Mouse (Mus musculus) central nervous system, embryonic 11.5 days (tissue): ENCODE measurements around the gene Wnt6. TPM values are rescaled to one million over a fixed set of nuclear protein-coding genes. Genes with fewer than 3 reads are reported as not detected.

ENCODE experiments used
- polyA plus RNA-seq: library from polyadenylated mRNA; depleted of rRNA; stranded (reverse); fragments of >200 nt; gene quantifications from 2 replicates; pipeline ENCODE4 v1.2.3, GENCODE M21; 2012; rRNA removed

The Wnt6 gene
- 4.7 and 7.1 TPM in 2 replicates for polyA plus RNA-seq

DNA sequence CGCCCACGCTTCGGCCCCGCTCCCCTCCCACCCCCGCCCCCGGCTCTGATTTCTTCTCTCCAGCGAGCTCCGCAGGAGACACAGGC, at the start of gene Wnt6:
Gene Wnt6, plus strand, starts transcription at position 48 of the 86 bp plus-strand sequence.

DNA sequence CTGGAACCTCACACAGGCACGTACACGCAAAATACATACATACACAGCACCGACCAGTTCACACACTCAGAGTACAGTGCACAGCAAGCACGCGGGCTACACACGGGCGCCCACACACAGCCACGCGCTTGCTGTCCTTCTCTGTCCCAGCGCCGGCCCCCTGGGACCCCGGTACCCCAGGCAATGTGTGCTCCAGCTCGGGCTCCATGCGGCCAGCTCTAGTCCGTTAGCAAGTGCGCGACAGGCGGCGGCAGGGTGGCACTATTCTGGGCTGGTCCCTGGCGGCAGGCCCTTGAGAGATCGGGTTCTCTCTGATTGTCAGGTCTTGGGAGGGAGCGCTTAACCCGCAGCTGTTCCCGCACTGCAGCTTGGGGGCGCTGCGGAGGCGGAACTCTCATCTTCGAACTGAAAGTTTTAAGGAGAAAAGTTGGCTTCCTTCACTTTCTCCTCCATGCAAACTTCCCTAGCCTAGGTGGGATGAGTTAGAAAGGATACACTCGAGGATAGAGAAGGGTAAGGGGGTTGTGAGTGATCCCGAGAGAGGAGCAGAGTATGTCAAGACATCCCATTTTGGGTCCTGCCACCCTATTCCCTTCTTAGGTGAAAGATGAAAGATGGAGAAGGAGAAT, 22.9 kb upstream of the Wnt6 start, which contains the start of gene Prkag3:
Gene Prkag3, minus strand, starts transcription at position 579 of the 629 bp plus-strand sequence.

DNA sequence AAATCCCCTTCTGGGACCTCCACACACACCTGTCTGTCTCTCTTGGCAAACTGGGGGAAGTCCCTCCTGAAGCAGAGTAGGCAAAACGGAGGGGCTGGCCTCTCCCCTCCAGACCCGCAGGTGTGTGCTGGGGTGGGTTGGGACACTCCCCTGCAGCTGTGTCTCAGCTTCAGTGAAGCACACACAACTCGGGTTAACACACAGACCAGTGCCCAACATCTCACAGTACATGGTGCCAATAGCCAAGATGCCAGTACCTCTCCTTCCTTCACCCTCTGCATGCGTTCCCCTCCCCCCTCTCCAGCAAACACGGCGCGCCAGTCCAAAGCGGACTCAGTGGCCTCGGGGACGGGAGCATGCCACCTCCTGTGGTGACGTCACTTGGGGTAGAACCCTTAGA, 19.6 kb downstream of the Wnt6 start, which contains the start of gene Wnt10a:
Gene Wnt10a, plus strand, starts transcription at position 268 of the 400 bp plus-strand sequence.

Other genes with a start within 250 kb of the Wnt6 start
- gene Plcd4, start 229.0 kb upstream of the Wnt6 start, polyA plus RNA-seq, result 0.37 and 0.67 TPM in 2 replicates
- gene Usp37, start 227.6 kb upstream of the Wnt6 start, polyA plus RNA-seq, result 15.2 and 20.2 TPM in 2 replicates
- gene Zfp142, start 183.6 kb upstream of the Wnt6 start, polyA plus RNA-seq, result 12.1 and 21.0 TPM in 2 replicates
- gene Bcs1l, start 183.6 kb upstream of the Wnt6 start, polyA plus RNA-seq, result 16.8 and 17.9 TPM in 2 replicates
- 82.2 and 101 TPM in 2 replicates for gene Rnf25, start 170.5 kb upstream of the Wnt6 start, polyA plus RNA-seq
- 14.3 and 14.7 TPM in 2 replicates for gene Stk36, start 170.4 kb upstream of the Wnt6 start, polyA plus RNA-seq
- 47.9 and 54.3 TPM in 2 replicates for gene Ttll4, start 110.1 kb upstream of the Wnt6 start, polyA plus RNA-seq
- 9.7 and 9.9 TPM in 2 replicates for gene Cyp27a1, start 58.3 kb upstream of the Wnt6 start, polyA plus RNA-seq
- gene Prkag3, start 22.7 kb upstream of the Wnt6 start, polyA plus RNA-seq, result 0.29 and 0.35 TPM in 2 replicates
- gene Wnt10a, start 19.6 kb downstream of the Wnt6 start, polyA plus RNA-seq, result 0.70 and 0.94 TPM in 2 replicates
- 14.2 and 25.9 TPM in 2 replicates for gene Cdk5r2, start 83.0 kb downstream of the Wnt6 start, polyA plus RNA-seq
- 0.19 and 0.43 TPM in 2 replicates for gene Fev, start 113.5 kb downstream of the Wnt6 start, polyA plus RNA-seq
- gene Cryba2, start 121.3 kb downstream of the Wnt6 start, polyA plus RNA-seq, result 0.14 and 0.42 TPM in 2 replicates
- gene Cfap65, start 163.7 kb downstream of the Wnt6 start, polyA plus RNA-seq, result 0.58 and 0.83 TPM in 2 replicates
- gene Ihh, start 179.8 kb downstream of the Wnt6 start, polyA plus RNA-seq, result 0.75 and 1.1 TPM in 2 replicates